ENCODE assay signal across 24 mouse cellular contexts in genomic region chr5:19414556-19414955, GRCm38 (mm10).
DNase-seq lines count a peak whose midpoint lies in the region; ATAC-seq and TF ChIP-seq lines count a peak whose summit lies in the region.
"Had no signal": no experiment of that assay in that cellular context is flagged by ENCODE, and none has a peak within 500 bp of the region (broad histone marks: within the 10 kb centered on the region; RNA-seq: fewer than 3 reads in every experiment).

No protein-coding gene starts in this region.

- H3K4me3 ChIP-seq in forebrain, embryonic 14.5 days (ENCODE audit: low read depth, low read length), result no peak overlapping the region
- H3K4me3 ChIP-seq in forebrain, embryonic 12.5 days (replicated peaks), result no peak overlapping the region
- H3K4me3 ChIP-seq in forebrain, postnatal 0 days (ENCODE audit: low read depth, low read length), result no peak overlapping the region
- H3K4me3 ChIP-seq in forebrain, embryonic 10.5 days, result no peak overlapping the region
- no peak overlapping the region for H3K4me3 ChIP-seq in midbrain, embryonic 14.5 days (replicated peaks; ENCODE audit: low read depth, low read length)
- no peak overlapping the region for H3K4me3 ChIP-seq in midbrain, embryonic 11.5 days (ENCODE audit: low read depth, low read length)
- H3K4me3 ChIP-seq: embryonic facial prominence, embryonic 13.5 days; heart, adult 2 months; heart, embryonic 10.5 days; heart, embryonic 13.5 days; intestine, embryonic 15.5 days had no signal

- H3K36me3 ChIP-seq in forebrain, embryonic 14.5 days (ENCODE audit: control insufficient read depth, insufficient read depth, low read length), result no peaks in the 10 kb centered on the region
- H3K36me3 ChIP-seq in forebrain, embryonic 12.5 days (replicated peaks), result no peaks in the 10 kb centered on the region
- H3K36me3 ChIP-seq in forebrain, postnatal 0 days (ENCODE audit: insufficient read depth), result no peaks in the 10 kb centered on the region
- no peaks in the 10 kb centered on the region for H3K36me3 ChIP-seq in forebrain, embryonic 10.5 days (replicated peaks)
- no peaks in the 10 kb centered on the region for H3K36me3 ChIP-seq in midbrain, embryonic 14.5 days (ENCODE audit: control insufficient read depth, insufficient read depth, low read length)
- H3K36me3 ChIP-seq in midbrain, embryonic 11.5 days (ENCODE audit: control insufficient read depth, insufficient read depth, low read length), result no peaks in the 10 kb centered on the region
- H3K36me3 ChIP-seq: embryonic facial prominence, embryonic 13.5 days; heart, embryonic 10.5 days; heart, embryonic 13.5 days; intestine, embryonic 15.5 days had no signal

- no peak for ATAC-seq in forebrain, embryonic 14.5 days
- ATAC-seq in forebrain, embryonic 12.5 days (ENCODE audit: low FRiP score), result no peak
- no peak for ATAC-seq in forebrain, postnatal 0 days
- no peak for ATAC-seq in midbrain, embryonic 14.5 days (ENCODE audit: low FRiP score, low TSS enrichment)
- no peak for ATAC-seq in midbrain, embryonic 11.5 days (ENCODE audit: low FRiP score)
- ATAC-seq: activated CD4-positive, CD25-positive, alpha-beta regulatory T cell, adult 4 months; intestine, embryonic 15.5 days had no signal

- H3K9me3 ChIP-seq in forebrain, embryonic 14.5 days (replicated peaks; ENCODE audit: control insufficient read depth, low read length), result no peaks in the 10 kb centered on the region
- H3K9me3 ChIP-seq in forebrain, embryonic 12.5 days, result no peaks in the 10 kb centered on the region
- H3K9me3 ChIP-seq in forebrain, postnatal 0 days (ENCODE audit: low read length), result no peaks in the 10 kb centered on the region
- no peaks in the 10 kb centered on the region for H3K9me3 ChIP-seq in forebrain, embryonic 10.5 days
- H3K9me3 ChIP-seq in midbrain, embryonic 14.5 days (ENCODE audit: control insufficient read depth, low read length), result no peaks in the 10 kb centered on the region
- no peaks in the 10 kb centered on the region for H3K9me3 ChIP-seq in midbrain, embryonic 11.5 days (ENCODE audit: control insufficient read depth, low read length)
- H3K9me3 ChIP-seq: embryonic facial prominence, embryonic 13.5 days; heart, embryonic 10.5 days; heart, embryonic 13.5 days; intestine, embryonic 15.5 days had no signal

- H3K4me2 ChIP-seq in forebrain, embryonic 14.5 days (ENCODE audit: low read length), result no peak overlapping the region
- no peak overlapping the region for H3K4me2 ChIP-seq in forebrain, embryonic 12.5 days
- H3K4me2 ChIP-seq in forebrain, postnatal 0 days (ENCODE audit: low read depth), result no peak overlapping the region
- no peak overlapping the region for H3K4me2 ChIP-seq in midbrain, embryonic 14.5 days (ENCODE audit: low read length)
- no peak overlapping the region for H3K4me2 ChIP-seq in midbrain, embryonic 11.5 days
- H3K4me2 ChIP-seq: embryonic facial prominence, embryonic 13.5 days; heart, embryonic 13.5 days; hindbrain, embryonic 14.5 days; intestine, embryonic 15.5 days had no signal

- no peaks in the 10 kb centered on the region for H3K4me1 ChIP-seq in forebrain, embryonic 14.5 days (ENCODE audit: control insufficient read depth, insufficient read depth, low read length)
- H3K4me1 ChIP-seq in forebrain, embryonic 12.5 days, result no peaks in the 10 kb centered on the region
- H3K4me1 ChIP-seq in forebrain, postnatal 0 days (ENCODE audit: insufficient read depth), result no peaks in the 10 kb centered on the region
- H3K4me1 ChIP-seq in forebrain, embryonic 10.5 days, result no peaks in the 10 kb centered on the region
- H3K4me1 ChIP-seq in midbrain, embryonic 14.5 days (ENCODE audit: control insufficient read depth, insufficient read depth, low read length), result no peaks in the 10 kb centered on the region
- no peaks in the 10 kb centered on the region for H3K4me1 ChIP-seq in midbrain, embryonic 11.5 days (ENCODE audit: control insufficient read depth, insufficient read depth, low read length)
- H3K4me1 ChIP-seq: embryonic facial prominence, embryonic 13.5 days; heart, embryonic 10.5 days; heart, embryonic 13.5 days; intestine, embryonic 15.5 days had no signal

- no peak for TF ChIP-seq CTCF in forebrain, postnatal 0 days (IDR thresholded peaks at IDR 0.05; ENCODE audit: low read depth)

- H3K9ac ChIP-seq in forebrain, embryonic 14.5 days (ENCODE audit: low read length), result no peak overlapping the region
- no peak overlapping the region for H3K9ac ChIP-seq in forebrain, embryonic 12.5 days
- H3K9ac ChIP-seq in forebrain, postnatal 0 days, result no peak overlapping the region
- H3K9ac ChIP-seq in midbrain, embryonic 14.5 days (replicated peaks; ENCODE audit: low read length), result no peak overlapping the region
- no peak overlapping the region for H3K9ac ChIP-seq in midbrain, embryonic 11.5 days (ENCODE audit: low read length)
- H3K9ac ChIP-seq: embryonic facial prominence, embryonic 13.5 days; heart, embryonic 13.5 days; hindbrain, embryonic 14.5 days; intestine, embryonic 15.5 days had no signal

- no peak overlapping the region for H3K27ac ChIP-seq in forebrain, embryonic 14.5 days (ENCODE audit: low read depth, low read length)
- H3K27ac ChIP-seq in forebrain, embryonic 12.5 days, result no peak overlapping the region
- H3K27ac ChIP-seq in forebrain, postnatal 0 days (ENCODE audit: low read depth, low read length), result no peak overlapping the region
- H3K27ac ChIP-seq in forebrain, embryonic 10.5 days, result no peak overlapping the region
- H3K27ac ChIP-seq in midbrain, embryonic 14.5 days (replicated peaks; ENCODE audit: low read depth, low read length), result no peak overlapping the region
- no peak overlapping the region for H3K27ac ChIP-seq in midbrain, embryonic 11.5 days (ENCODE audit: low read depth, low read length)
- H3K27ac ChIP-seq: embryonic facial prominence, embryonic 13.5 days; heart, adult 2 months; heart, embryonic 10.5 days; heart, embryonic 13.5 days; hindbrain, embryonic 14.5 days; intestine, embryonic 15.5 days had no signal

- peak; percentile 49 to 70 for DNase-seq in cerebellum, postnatal 10 days
- DNase-seq in cerebellum, adult 18-20 months, result no peak
- DNase-seq in forebrain, embryonic 14.5 days (ENCODE audit: low spot score), result peak; percentile 23
- peak; percentile 8 for DNase-seq in forebrain, postnatal 0 days
- no peak for DNase-seq in forebrain, embryonic 10.5 days (ENCODE audit: extremely low spot score, low spot score)
- peak; percentile 14 for DNase-seq in midbrain, embryonic 14.5 days
- no peak for DNase-seq in midbrain, embryonic 11.5 days (ENCODE audit: low spot score, missing footprints)
- DNase-seq: adrenal gland, adult 8-10 months; adrenal gland, postnatal 25 days; cerebellum, adult 8-10 months; cerebellum, postnatal 25 days; gastrocnemius, postnatal 25 days; heart, adult 2 months; heart, postnatal 14 days; heart, postnatal 4 days; kidney, adult 11 months; kidney, adult 8-10 months had no signal

- 57% methylated on average over 4 of the region's 4 CpGs for WGBS in forebrain, embryonic 14.5 days
- WGBS in forebrain, embryonic 12.5 days, result 47% methylated on average over 4 of the region's 4 CpGs
- 46% methylated on average over 4 of the region's 4 CpGs for WGBS in forebrain, postnatal 0 days
- WGBS in forebrain, embryonic 10.5 days, result 69% methylated on average over 4 of the region's 4 CpGs
- WGBS in midbrain, embryonic 14.5 days, result 32% methylated on average over 4 of the region's 4 CpGs
- WGBS in midbrain, embryonic 11.5 days, result 49% methylated on average over 4 of the region's 4 CpGs

- no peaks in the 10 kb centered on the region for H3K27me3 ChIP-seq in forebrain, embryonic 14.5 days (replicated peaks; ENCODE audit: control insufficient read depth, insufficient read depth, low read length)
- H3K27me3 ChIP-seq in forebrain, embryonic 12.5 days, result no peaks in the 10 kb centered on the region
- H3K27me3 ChIP-seq in forebrain, postnatal 0 days (ENCODE audit: insufficient read depth, low read length), result no peaks in the 10 kb centered on the region
- no peaks in the 10 kb centered on the region for H3K27me3 ChIP-seq in forebrain, embryonic 10.5 days (ENCODE audit: poor library complexity, severe bottlenecking)
- H3K27me3 ChIP-seq in midbrain, embryonic 14.5 days (ENCODE audit: control insufficient read depth, insufficient read depth, low read length), result no peaks in the 10 kb centered on the region
- no peaks in the 10 kb centered on the region for H3K27me3 ChIP-seq in midbrain, embryonic 11.5 days (ENCODE audit: control insufficient read depth, insufficient read depth, low read length)
- H3K27me3 ChIP-seq: embryonic facial prominence, embryonic 13.5 days; heart, embryonic 13.5 days; intestine, embryonic 15.5 days had no signal

Comparison
In these comparisons a context has a peak if more than half of its experiments do, and no peak if none do; other contexts are left out.
1. DNase-seq: peak in cerebellum, postnatal 10 days (2 of 2), forebrain, embryonic 14.5 days (single experiment), forebrain, postnatal 0 days (single experiment) and midbrain, embryonic 14.5 days (single experiment); none in cerebellum, adult 18-20 months (0 of 2), forebrain, embryonic 10.5 days (single experiment) and midbrain, embryonic 11.5 days (single experiment).